Mouse (Mus musculus) kidney, embryonic 14.5 days (tissue): ENCODE results near the gene Tiparp. TPM values are rescaled to one million over a fixed set of nuclear protein-coding genes. Genes with fewer than 3 reads are reported as not detected.

Source experiments
- ATAC-seq: fragments of 200-750 bp; cut with Nextera tagmentation; 2 replicates; pipeline ENCODE4 v1.8.0; 2017; ENCODE audit warnings: moderate number of reproducible peaks, mild to moderate bottlenecking, moderate TSS enrichment, moderate library complexity; ENCODE audit not compliant: low FRiP score, low TSS enrichment
- H3K27ac ChIP-seq: fragments of 300-500 bp; sonication (generic); 2 replicates; pipeline ENCODE4 v1.5.1; 2014; ENCODE audit warnings: low read depth, mild to moderate bottlenecking, low read length, moderate library complexity, mixed read lengths
- H3K27me3 ChIP-seq: fragments of 300-500 bp; sonication (generic); 2 replicates; pipeline ENCODE4 v1.6.1; 2014; ENCODE audit warnings: mild to moderate bottlenecking, low read length; ENCODE audit not compliant: control insufficient read depth, insufficient read depth
- H3K36me3 ChIP-seq: fragments of 300-500 bp; sonication (generic); 2 replicates; pipeline ENCODE4 v1.6.1; 2014; ENCODE audit warnings: low read length, mixed read lengths; ENCODE audit not compliant: control insufficient read depth, insufficient read depth
- H3K4me1 ChIP-seq: fragments of 300-500 bp; sonication (generic); 2 replicates; pipeline ENCODE4 v1.6.1; 2014; ENCODE audit warnings: low read length, mixed read lengths; ENCODE audit not compliant: control insufficient read depth, insufficient read depth
- H3K4me2 ChIP-seq: fragments of 300-500 bp; sonication (generic); replicated peaks from 2 replicates; pipeline ENCODE4 v1.6.1; 2014; ENCODE audit warnings: low read depth, mild to moderate bottlenecking, low read length
- H3K4me3 ChIP-seq: fragments of 300-500 bp; sonication (generic); 2 replicates; pipeline ENCODE4 v1.5.1; 2014; ENCODE audit warnings: mild to moderate bottlenecking, low read length
- H3K9ac ChIP-seq: fragments of 300-500 bp; sonication (generic); 2 replicates; pipeline ENCODE4 v1.6.1; 2014; ENCODE audit warnings: low read depth, mild to moderate bottlenecking, low read length, moderate library complexity
- H3K9me3 ChIP-seq: fragments of 300-500 bp; sonication (generic); 2 replicates; pipeline ENCODE4 v1.6.1; 2016; ENCODE audit warnings: low read length; ENCODE audit not compliant: control insufficient read depth
- WGBS: fragments of 180-500 bp; shearing (Covaris S2); extraction: QIAGEN DNeasy Blood & Tissue Kit; methylation state at CpG from one replicate; pipeline ENCODE4 v1.1.7; 2014; 5-methylcytosine and 5-hydroxymethylcytosine counted together
- polyA plus RNA-seq: library from polyadenylated mRNA; unstranded; fragments of >200 nt; fragmentation: Nextera tagmentation; extraction: Ambion mirVana; gene quantifications from 2 replicates; pipeline ENCODE4 v1.2.1, GENCODE M21; 2014

Gene Tiparp
- polyA plus RNA-seq, 1 experiment from 2014 or later, result 29.9 TPM

- 35% methylated on average over 9 of the region's 9 CpGs for whole genome bisulfite sequencing
- Histone ChIP-seq H3K9me3 (no peaks in the 10 kb centered on the region), H3K4me2 (peak overlapping the region; percentile 8; the same call in 1 of the 2 replicates), H3K27me3 (no peaks in the 10 kb centered on the region), H3K27ac (0 out of 2 replicates have a peak overlapping the region, but pooled peaks have one; percentile 7), H3K36me3 (no peaks in the 10 kb centered on the region), H3K9ac (no peak overlapping the region), H3K4me3 (no peak overlapping the region), H3K4me1 (peaks cover 3% of the 10 kb centered on the region; the same call in 1 of the 2 replicates)
- peak; percentile 32; the same call in 1 of the 2 replicates for ATAC-seq
Measured at GRCm38 (mm10) chr3:65494291-65494763, 33.9 kb upstream of the Tiparp start.

- H3K4me3 ChIP-seq, result no peak overlapping the region
- H3K27me3 ChIP-seq, result no peaks in the 10 kb centered on the region
- no peak overlapping the region for H3K9ac ChIP-seq
- no peaks in the 10 kb centered on the region for H3K36me3 ChIP-seq
- H3K9me3 ChIP-seq, result no peaks in the 10 kb centered on the region
- no peak overlapping the region for H3K27ac ChIP-seq
- no peak overlapping the region for H3K4me2 ChIP-seq
- no peaks in the 10 kb centered on the region for H3K4me1 ChIP-seq
- no peak for ATAC-seq
- 83% methylated on average over 2 of the region's 2 CpGs for WGBS
Measured at GRCm38 (mm10) chr3:65507766-65508165, 20.4 kb upstream of the Tiparp start.

- WGBS, result 78% methylated on average over 2 of the region's 2 CpGs
- H3K9ac ChIP-seq, result no peak overlapping the region
- H3K27me3 ChIP-seq, result no peaks in the 10 kb centered on the region
- no peak overlapping the region for H3K4me2 ChIP-seq
- no peaks in the 10 kb centered on the region for H3K9me3 ChIP-seq
- H3K36me3 ChIP-seq, result no peaks in the 10 kb centered on the region
- H3K4me3 ChIP-seq, result no peak overlapping the region
- no peak for ATAC-seq
- H3K27ac ChIP-seq, result no peak overlapping the region
- H3K4me1 ChIP-seq, result no peaks in the 10 kb centered on the region
Measured at GRCm38 (mm10) chr3:65510588-65510987, 17.6 kb upstream of the Tiparp start.

- Histone ChIP-seq H3K9me3 (no peaks in the 10 kb centered on the region), H3K36me3 (no peaks in the 10 kb centered on the region), H3K4me2 (no peak overlapping the region), H3K27ac (no peak overlapping the region), H3K4me1 (no peaks in the 10 kb centered on the region), H3K27me3 (no peaks in the 10 kb centered on the region), H3K4me3 (no peak overlapping the region), H3K9ac (no peak overlapping the region)
- ATAC-seq, result no peak
- 59% methylated on average over 2 of the region's 2 CpGs for WGBS
Measured at GRCm38 (mm10) chr3:65515751-65516150, 12.5 kb upstream of the Tiparp start.

GRCm38 (mm10) chr3:65516526-65516925 is 11.7 kb upstream of the Tiparp start:
- Histone ChIP-seq H3K27me3 (no peaks in the 10 kb centered on the region), H3K9ac (no peak overlapping the region), H3K27ac (no peak overlapping the region), H3K4me2 (no peak overlapping the region), H3K9me3 (no peaks in the 10 kb centered on the region), H3K4me3 (no peak overlapping the region), H3K36me3 (no peaks in the 10 kb centered on the region), H3K4me1 (no peaks in the 10 kb centered on the region)
- WGBS, result 75% methylated on average over 1 of the region's 1 CpGs
- no peak for ATAC-seq

- Histone ChIP-seq H3K9ac (no peak overlapping the region), H3K4me3 (no peak overlapping the region), H3K9me3 (no peaks in the 10 kb centered on the region), H3K27ac (no peak overlapping the region), H3K36me3 (no peaks in the 10 kb centered on the region), H3K27me3 (no peaks in the 10 kb centered on the region), H3K4me2 (no peak overlapping the region), H3K4me1 (no peaks in the 10 kb centered on the region)
- WGBS, result 35% methylated on average over 9 of the region's 9 CpGs
- ATAC-seq, result no peak
Measured at GRCm38 (mm10) chr3:65517141-65517540, 11.1 kb upstream of the Tiparp start.

- no peak overlapping the region for H3K4me2 ChIP-seq
- no peak overlapping the region for H3K27ac ChIP-seq
- no peaks in the 10 kb centered on the region for H3K36me3 ChIP-seq
- no peaks in the 10 kb centered on the region for H3K4me1 ChIP-seq
- no peaks in the 10 kb centered on the region for H3K27me3 ChIP-seq
- ATAC-seq, result no peak
- no peak overlapping the region for H3K4me3 ChIP-seq
- H3K9me3 ChIP-seq, result no peaks in the 10 kb centered on the region
- 69% methylated on average over 13 of the region's 13 CpGs for WGBS
- H3K9ac ChIP-seq, result no peak overlapping the region
Measured at GRCm38 (mm10) chr3:65517747-65518527, 10.3 kb upstream of the Tiparp start.

- ATAC-seq, result no peak
- 79% methylated on average over 1 of the region's 1 CpGs for WGBS
Measured at GRCm38 (mm10) chr3:65521391-65521790, 6.8 kb upstream of the Tiparp start.

GRCm38 (mm10) chr3:65523397-65523796 is 4.8 kb upstream of the Tiparp start:
- H3K36me3 ChIP-seq, result no peaks in the 10 kb centered on the region
- H3K27ac ChIP-seq, result no peak overlapping the region
- H3K4me2 ChIP-seq, result no peak overlapping the region
- H3K9me3 ChIP-seq, result no peaks in the 10 kb centered on the region
- WGBS, result 81% methylated on average over 8 of the region's 8 CpGs
- no peak for ATAC-seq
- no peaks in the 10 kb centered on the region for H3K4me1 ChIP-seq
- H3K4me3 ChIP-seq, result no peak overlapping the region
- H3K9ac ChIP-seq, result no peak overlapping the region
- H3K27me3 ChIP-seq, result no peaks in the 10 kb centered on the region

More at GRCm38 (mm10) chr3:65521391-65521790, 6.8 kb upstream of the Tiparp start:
- no peak overlapping the region for H3K4me2 ChIP-seq
- H3K4me3 ChIP-seq, result no peak overlapping the region
- no peak overlapping the region for H3K27ac ChIP-seq
- H3K4me1 ChIP-seq, result no peaks in the 10 kb centered on the region
- no peaks in the 10 kb centered on the region for H3K36me3 ChIP-seq
- H3K9me3 ChIP-seq, result no peaks in the 10 kb centered on the region
- H3K9ac ChIP-seq, result no peak overlapping the region
- no peaks in the 10 kb centered on the region for H3K27me3 ChIP-seq
